Mouse (Mus musculus) spleen, adult 2 months (tissue): ENCODE results near the gene Rbm47. TPM values are rescaled to one million over a fixed set of nuclear protein-coding genes. Genes with fewer than 3 reads are reported as not detected.

Source experiments
- DNase-seq, 2 experiments: peaks; one replicate each; pipeline versions ENCODE4 v3.0.0 to v3.0.0-alpha.2; 2012 to 2021; ENCODE audit warnings: low spot score in 2 of 2, low read depth in 1 of 2
- H3K27ac ChIP-seq: fragments of 200-500 bp; 2 replicates; pipeline ENCODE4 v1.5.1; 2012; ENCODE audit warnings: low read length, inconsistent platforms; ENCODE audit not compliant: insufficient read depth
- H3K27me3 ChIP-seq: fragments of 200-500 bp; 2 replicates; pipeline ENCODE4 v1.6.1; 2012; ENCODE audit warnings: mild to moderate bottlenecking, moderate library complexity, low read length, inconsistent platforms; ENCODE audit not compliant: control insufficient read depth, insufficient read depth
- H3K36me3 ChIP-seq: fragments of 200-500 bp; 2 replicates; pipeline ENCODE4 v1.6.1; 2012; ENCODE audit warnings: mild to moderate bottlenecking, low read length, inconsistent platforms; ENCODE audit not compliant: control insufficient read depth, insufficient read depth
- H3K4me1 ChIP-seq: fragments of 200-500 bp; 2 replicates; pipeline ENCODE4 v1.6.1; 2011; ENCODE audit warnings: inconsistent platforms; ENCODE audit not compliant: control insufficient read depth, insufficient read depth, insufficient read length
- H3K4me3 ChIP-seq: fragments of 200-500 bp; 2 replicates; pipeline ENCODE4 v1.5.1; 2011; ENCODE audit warnings: mild to moderate bottlenecking, inconsistent platforms; ENCODE audit not compliant: insufficient read depth, insufficient read length; ENCODE audit errors: extremely low read depth
- CTCF ChIP-seq: fragments of 200-500 bp; IDR thresholded peaks from 2 replicates; pipeline ENCODE4 v1.5.1; 2011; ENCODE audit warnings: mild to moderate bottlenecking, inconsistent platforms; ENCODE audit not compliant: insufficient read depth, insufficient read length, insufficient replicate concordance; ENCODE audit errors: extremely low read depth
- POLR2A ChIP-seq: fragments of 200-500 bp; IDR thresholded peaks from 2 replicates; pipeline ENCODE4 v1.6.1; 2011; ENCODE audit warnings: low read depth, low read length, inconsistent platforms
- WGBS: fragments of 180-500 bp; shearing (Covaris S2); methylation state at CpG from one replicate; pipeline ENCODE4 v1.1.7; 2018; 5-methylcytosine and 5-hydroxymethylcytosine counted together
- polyA plus RNA-seq: library from polyadenylated mRNA; depleted of rRNA; stranded (reverse); fragments of >200 nt; gene quantifications from 2 replicates; pipeline ENCODE4 v1.2.3, GENCODE M21; 2012

The Rbm47 gene
- polyA plus RNA-seq, 1 experiment = 10.5 TPM

- WGBS = 80% methylated on average over 19 of the region's 19 CpGs
- no peak for DNase-seq
- H3K4me3 ChIP-seq = no peak overlapping the region
- no peaks in the 10 kb centered on the region for H3K27me3 ChIP-seq
- no peaks in the 10 kb centered on the region for H3K36me3 ChIP-seq
- TF ChIP-seq CTCF = no peak
- no peak for TF ChIP-seq POLR2A
- peaks cover 3% of the 10 kb centered on the region; the same call in 1 of the 2 replicates for H3K4me1 ChIP-seq
- H3K27ac ChIP-seq = no peak overlapping the region
Observed at GRCm38 (mm10) chr5:66062046-66062929, 110.6 kb downstream of the Rbm47 start.

- 89% methylated on average over 4 of the region's 4 CpGs for WGBS
- Histone ChIP-seq H3K4me1 (peaks cover 3% of the 10 kb centered on the region; the same call in 1 of the 2 replicates), H3K4me3 (no peak overlapping the region), H3K27me3 (no peaks in the 10 kb centered on the region), H3K27ac (no peak overlapping the region), H3K36me3 (no peaks in the 10 kb centered on the region)
- no peak for TF ChIP-seq POLR2A
- TF ChIP-seq CTCF = no peak
- DNase-seq = no peak
Observed at GRCm38 (mm10) chr5:66061667-66062045, 111.3 kb downstream of the Rbm47 start.

GRCm38 (mm10) chr5:66058844-66059243 lies 114.1 kb downstream of the Rbm47 start:
- no peaks in the 10 kb centered on the region for H3K27me3 ChIP-seq
- H3K4me1 ChIP-seq = peaks cover 3% of the 10 kb centered on the region; the same call in 1 of the 2 replicates
- no peak for TF ChIP-seq CTCF
- no peak for TF ChIP-seq POLR2A
- no peak for DNase-seq
- 92% methylated on average over 5 of the region's 5 CpGs for WGBS
- H3K27ac ChIP-seq = no peak overlapping the region
- no peak overlapping the region for H3K4me3 ChIP-seq
- H3K36me3 ChIP-seq = no peaks in the 10 kb centered on the region

- no peaks in the 10 kb centered on the region for H3K27me3 ChIP-seq
- no peak for DNase-seq
- no peak overlapping the region for H3K27ac ChIP-seq
- no peak overlapping the region for H3K4me3 ChIP-seq
- TF ChIP-seq CTCF (no peak), POLR2A (no peak)
- no peaks in the 10 kb centered on the region for H3K4me1 ChIP-seq
- WGBS = 89% methylated on average over 4 of the region's 4 CpGs
- no peaks in the 10 kb centered on the region for H3K36me3 ChIP-seq
Observed at GRCm38 (mm10) chr5:66056680-66057079, 116.2 kb downstream of the Rbm47 start.

- Histone ChIP-seq H3K27me3 (no peaks in the 10 kb centered on the region), H3K27ac (no peak overlapping the region), H3K36me3 (no peaks in the 10 kb centered on the region), H3K4me3 (no peak overlapping the region), H3K4me1 (no peaks in the 10 kb centered on the region)
- DNase-seq = no peak
- WGBS = 94% methylated on average over 9 of the region's 9 CpGs
- TF ChIP-seq CTCF (no peak), POLR2A (no peak)
Observed at GRCm38 (mm10) chr5:66054394-66054793, 118.5 kb downstream of the Rbm47 start.

GRCm38 (mm10) chr5:66052777-66053548 lies 120.0 kb downstream of the Rbm47 start:
- Histone ChIP-seq H3K4me1 (no peaks in the 10 kb centered on the region), H3K4me3 (no peak overlapping the region), H3K36me3 (no peaks in the 10 kb centered on the region), H3K27ac (no peak overlapping the region), H3K27me3 (no peaks in the 10 kb centered on the region)
- 93% methylated on average over 20 of the region's 20 CpGs for WGBS
- no peak for DNase-seq
- no peak for TF ChIP-seq POLR2A
- TF ChIP-seq CTCF = no peak

- TF ChIP-seq CTCF (no peak), POLR2A (no peak)
- no peaks in the 10 kb centered on the region for H3K27me3 ChIP-seq
- no peak overlapping the region; the same call in 1 of the 2 replicates for H3K27ac ChIP-seq
- 86% methylated on average over 5 of the region's 5 CpGs for WGBS
- DNase-seq = no peak
- H3K36me3 ChIP-seq = no peaks in the 10 kb centered on the region
- H3K4me1 ChIP-seq = no peaks in the 10 kb centered on the region
- H3K4me3 ChIP-seq = no peak overlapping the region
Observed at GRCm38 (mm10) chr5:66050841-66051240, 122.1 kb downstream of the Rbm47 start.
